Mouse (Mus musculus) 416B (cell line): Measurements from ENCODE around the gene Tcf12.

Experiments used
- DNase-seq: peaks from one replicate; pipeline ENCODE4 v3.0.0; 2011; ENCODE audit warnings: low read depth

The Tcf12 gene

DNA sequence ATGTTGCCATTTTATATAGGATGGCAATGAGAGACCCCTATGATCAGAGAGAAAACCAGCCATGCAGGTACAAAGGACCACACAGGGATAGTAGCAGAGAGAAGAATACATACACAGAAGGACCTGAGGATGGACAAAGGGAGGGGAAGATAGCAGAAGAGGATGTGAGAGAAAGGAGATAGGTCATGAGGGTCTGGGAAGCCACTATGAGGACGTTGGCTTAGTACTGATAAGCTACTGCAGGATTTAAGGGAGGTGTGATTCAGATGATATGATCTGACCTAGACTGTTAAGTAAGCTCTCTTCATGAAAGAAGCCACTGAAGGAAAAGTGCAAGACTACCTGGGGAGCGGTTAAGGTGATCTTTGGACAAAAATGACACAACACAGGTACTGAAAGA, 205.1 kb downstream of the Tcf12 start:
- peak; percentile 43 for DNase-seq

- no peak for DNase-seq
These were observed 212.8 kb downstream of the Tcf12 start for GRCm38 (mm10) chr9:71898852-71899251.

DNA sequence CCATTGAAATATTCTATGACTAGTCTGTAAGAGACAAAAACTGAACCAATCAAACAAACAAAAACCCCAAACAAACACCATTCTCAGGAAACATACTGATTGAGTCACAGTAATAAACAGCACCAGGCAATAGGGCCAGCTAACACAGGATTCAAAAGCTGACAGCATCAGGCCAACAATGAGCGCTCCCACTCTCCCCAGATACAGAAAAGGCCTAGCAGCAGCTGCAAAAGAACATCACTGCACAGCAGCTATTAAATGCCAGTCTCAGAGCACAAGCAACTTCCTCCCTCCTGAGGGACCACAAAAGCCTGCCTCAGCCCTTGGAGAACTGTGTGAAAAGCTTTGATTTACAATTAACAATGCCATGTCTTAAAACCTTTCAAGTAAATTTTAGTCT, 214.3 kb downstream of the Tcf12 start:
- peak; percentile 30 for DNase-seq

- DNase-seq, result peak; percentile 99
These were observed 215.5 kb downstream of the Tcf12 start for GRCm38 (mm10) chr9:71895931-71896724.

- peak; percentile 71 for DNase-seq
These were observed 216.4 kb downstream of the Tcf12 start for GRCm38 (mm10) chr9:71895291-71895690.

GRCm38 (mm10) chr9:71894943-71895286, 216.8 kb downstream of the Tcf12 start:
- peak; percentile 59 for DNase-seq

DNA sequence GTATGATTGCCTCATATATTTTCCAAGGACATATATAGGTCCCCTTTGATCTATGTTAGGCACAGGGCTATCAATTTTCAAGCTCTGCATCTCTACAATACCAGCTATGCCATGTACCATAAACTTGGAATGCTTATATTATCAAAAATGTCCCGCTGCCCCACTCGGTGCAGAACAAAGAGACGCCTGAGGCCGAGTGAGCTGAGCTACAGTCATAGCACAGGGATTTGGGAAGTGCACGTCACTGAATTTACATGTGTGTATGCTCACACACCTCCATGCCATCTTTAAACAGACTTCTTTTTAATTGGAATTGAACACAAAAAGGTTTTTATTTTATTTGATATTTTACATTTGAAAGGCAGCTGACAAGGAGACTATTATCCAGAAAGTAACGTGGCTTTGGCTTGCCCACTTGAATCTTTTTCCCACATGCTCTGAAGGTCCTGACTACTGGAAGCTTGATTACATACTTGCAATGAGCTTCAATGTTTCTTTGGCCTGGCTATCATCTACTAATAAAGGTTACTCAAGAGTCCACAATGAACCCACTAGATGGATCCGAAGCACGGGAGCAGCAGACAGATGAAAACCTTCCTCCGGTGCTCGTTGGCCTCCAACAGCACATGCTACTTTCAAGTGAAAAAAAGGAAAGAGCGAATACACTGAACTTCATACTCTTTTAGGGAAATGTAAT, 217.3 kb downstream of the Tcf12 start:
- DNase-seq, result peak; percentile 55

- no peak for DNase-seq
These were observed 223.2 kb downstream of the Tcf12 start for GRCm38 (mm10) chr9:71888450-71888849.

DNA sequence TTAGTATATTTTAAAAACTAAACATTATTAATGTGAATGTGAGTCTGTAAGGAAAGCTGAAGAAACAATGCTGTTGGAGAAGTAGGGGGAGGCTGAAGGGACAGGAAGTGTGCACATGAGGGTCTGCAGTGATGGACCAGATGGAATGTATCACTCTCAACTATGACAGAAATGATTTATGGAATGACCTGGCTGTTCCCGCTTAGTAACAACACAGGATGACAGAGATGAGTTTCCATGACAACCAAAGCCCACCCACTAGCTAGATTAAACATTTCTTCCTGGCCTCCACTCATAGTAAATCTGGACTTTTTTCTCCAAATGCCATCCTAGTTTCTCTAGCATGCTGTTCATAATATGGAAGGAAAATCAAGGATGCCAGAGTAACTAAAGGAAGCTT, 231.0 kb downstream of the Tcf12 start:
- no peak for DNase-seq

DNA sequence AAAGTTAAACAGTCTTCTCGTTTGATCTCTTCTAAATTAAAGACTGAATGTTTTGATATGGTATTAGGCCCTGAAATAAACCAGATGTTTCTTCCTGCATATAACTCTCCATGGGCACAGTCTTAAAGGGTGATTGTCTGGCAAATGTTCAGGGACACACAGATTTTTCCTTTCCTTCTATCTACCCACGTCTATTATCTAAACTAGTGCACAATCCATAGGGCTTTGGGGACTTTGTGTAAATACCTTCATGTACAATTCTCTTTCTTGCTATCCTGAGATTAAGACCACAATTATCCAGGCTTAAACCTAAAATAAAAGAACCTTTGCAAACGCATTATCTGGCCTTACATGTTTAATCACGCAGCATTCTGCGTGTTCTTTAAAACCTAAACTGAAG, 231.7 kb downstream of the Tcf12 start:
- no peak for DNase-seq

GRCm38 (mm10) chr9:71879415-71879814, 232.3 kb downstream of the Tcf12 start:
- no peak for DNase-seq

DNA sequence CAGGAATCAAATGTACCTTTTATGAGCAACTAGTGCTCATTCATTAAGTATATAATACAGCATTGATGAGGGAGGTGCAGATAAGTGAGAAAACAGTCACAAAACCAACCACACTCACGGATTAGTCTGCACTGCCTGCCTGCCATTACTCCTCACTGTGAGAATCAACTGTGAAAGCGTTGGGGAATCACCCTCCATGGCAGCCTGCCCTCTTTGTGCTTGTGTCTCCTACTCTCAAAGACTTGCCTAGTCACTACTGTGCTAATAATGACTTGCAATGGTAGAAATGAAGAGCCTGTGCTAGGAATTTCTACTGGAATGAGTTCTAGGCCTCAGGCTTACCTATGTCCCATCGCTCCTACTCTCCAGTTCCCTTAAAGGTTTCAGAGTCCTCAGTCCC, 233.8 kb downstream of the Tcf12 start:
- DNase-seq, result no peak

- peak; percentile 58 for DNase-seq
These were observed 236.9 kb downstream of the Tcf12 start for GRCm38 (mm10) chr9:71874761-71875160.

DNA sequence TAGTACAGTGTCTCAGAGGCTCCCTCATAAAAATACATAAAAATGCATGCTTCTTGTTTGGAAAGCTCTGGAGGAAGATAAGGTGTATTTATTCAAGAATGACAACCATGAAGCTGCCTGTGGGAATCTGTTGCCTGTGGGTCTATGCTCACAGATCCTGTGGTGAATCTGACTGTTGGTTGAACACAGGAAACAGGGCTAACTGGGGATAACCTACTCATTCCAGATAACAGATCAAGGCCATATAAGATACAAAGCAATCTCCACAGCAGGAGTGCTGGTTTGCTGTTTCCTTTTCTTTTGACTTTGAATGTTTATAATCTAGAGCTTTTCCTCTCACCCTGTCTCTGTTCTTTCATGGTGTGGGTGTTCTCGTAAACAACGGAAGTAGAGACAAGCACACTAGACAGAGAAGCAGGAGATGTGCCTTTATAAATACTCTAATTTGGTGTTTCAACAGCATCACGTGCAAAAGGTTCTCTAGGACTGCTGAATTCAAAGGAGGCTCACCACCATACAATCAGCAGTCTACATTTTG, 237.6 kb downstream of the Tcf12 start:
- peak; percentile 85 for DNase-seq

DNA sequence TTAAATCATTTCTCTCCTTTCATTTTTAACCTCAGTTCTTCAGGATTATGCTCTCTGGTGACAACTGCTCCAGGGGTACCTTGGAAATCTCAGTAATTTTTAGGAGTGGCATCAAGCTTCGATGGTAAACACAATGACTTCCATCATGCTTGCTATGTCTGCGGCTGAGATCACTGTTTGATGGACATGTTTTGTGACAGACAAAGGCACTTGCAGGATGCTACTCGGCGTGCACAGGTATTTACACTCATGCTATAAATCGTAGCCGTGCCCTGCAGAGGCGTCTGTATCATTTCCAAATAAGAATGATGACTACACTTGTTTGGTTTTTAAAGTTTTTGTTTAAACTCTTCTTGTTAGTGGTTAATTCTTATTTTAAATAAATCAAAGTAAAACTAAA, 248.3 kb downstream of the Tcf12 start:
- no peak for DNase-seq

DNA sequence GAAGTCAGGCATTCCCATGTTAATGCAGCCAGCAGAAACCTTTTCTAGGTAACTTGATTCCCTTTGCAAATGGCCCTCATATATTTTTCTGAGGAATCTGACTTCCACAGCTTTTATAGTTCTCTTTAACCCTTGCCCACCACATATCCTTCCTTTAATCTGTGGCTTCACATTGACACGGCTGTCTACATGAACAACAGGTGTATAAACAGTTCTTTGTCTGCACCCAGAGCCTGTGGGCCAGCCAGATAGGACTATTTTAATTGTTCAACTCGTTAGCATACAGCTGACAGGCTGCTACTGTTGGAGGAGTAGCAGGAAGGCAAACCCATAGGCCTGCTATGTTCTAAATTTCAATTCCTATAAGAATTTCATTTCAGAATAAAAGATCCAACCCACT, 250.0 kb downstream of the Tcf12 start:
- no peak for DNase-seq

- no peak for DNase-seq
These were observed 253.7 kb downstream of the Tcf12 start for GRCm38 (mm10) chr9:71857926-71858325.

DNA sequence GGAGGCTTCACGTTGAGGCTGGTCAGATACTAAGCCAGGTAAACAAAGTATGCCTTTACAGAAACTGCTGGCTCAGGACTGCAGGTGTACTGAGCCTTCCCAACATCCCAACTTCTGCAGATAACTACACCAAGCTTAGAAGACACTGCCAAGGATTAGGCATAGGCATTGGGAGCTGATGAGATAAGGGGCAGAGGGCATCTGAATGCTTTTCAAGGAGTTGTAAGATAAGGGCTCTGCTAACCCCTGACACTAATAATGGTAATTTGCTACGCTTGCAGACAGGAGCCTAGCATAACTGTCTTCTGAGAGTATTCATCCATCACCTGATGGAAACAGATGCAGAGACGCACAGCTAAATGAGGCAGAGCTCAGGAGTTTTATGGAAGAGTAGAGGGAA, 257.8 kb downstream of the Tcf12 start:
- DNase-seq, result no peak

- DNase-seq, result peak; percentile 49
These were observed 261.4 kb downstream of the Tcf12 start for GRCm38 (mm10) chr9:71850283-71850682.

- DNase-seq, result peak; percentile 52
These were observed 263.3 kb downstream of the Tcf12 start for GRCm38 (mm10) chr9:71848392-71848791.

DNA sequence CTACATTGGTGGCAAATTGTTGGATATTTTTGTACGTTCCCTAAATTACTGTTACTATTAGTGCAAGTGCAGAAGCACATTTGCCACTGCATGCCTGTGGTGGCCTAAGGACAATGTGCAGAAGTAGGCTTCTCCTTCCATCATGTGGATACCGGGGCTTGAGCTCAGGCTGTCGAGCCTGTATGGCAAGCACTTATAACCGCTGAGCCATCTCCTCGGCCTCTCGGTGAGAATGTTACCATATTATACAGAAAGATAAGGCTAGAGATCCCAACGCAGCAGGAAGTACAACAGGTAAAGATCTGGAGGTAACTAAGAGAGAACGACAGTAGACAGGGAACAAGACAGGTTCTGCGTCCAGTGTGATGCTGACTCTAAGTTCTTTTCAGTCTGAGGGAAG, 263.8 kb downstream of the Tcf12 start:
- DNase-seq, result no peak

- DNase-seq, result no peak
These were observed 269.8 kb downstream of the Tcf12 start for GRCm38 (mm10) chr9:71841850-71842249.

- DNase-seq, result no peak
These were observed 274.3 kb downstream of the Tcf12 start for GRCm38 (mm10) chr9:71837366-71837765.
